Mouse (Mus musculus) gastrocnemius, adult 8-10 months (tissue): ENCODE data around the gene Emcn. TPM values are rescaled to one million over a fixed set of nuclear protein-coding genes. Genes with fewer than 3 reads are reported as not detected.

Experiments
- DNase-seq, 2 experiments: peaks; one replicate each; pipeline ENCODE4 v3.0.0; 2022; ENCODE audit warnings: low spot score in 2 of 2
- total RNA-seq, 4 experiments: library from RNA; stranded (reverse); gene quantifications; 2 replicates each; pipeline ENCODE4 v1.2.4; 2022

Gene Emcn
- total RNA-seq: 1 to 10 TPM; 6.9 to 9.8 (median 7.8) TPM

GRCm38 (mm10) chr3:137340938-137341337 lies at the start of gene Emcn:
Emcn (plus strand) TSS chr3:137341067.
- DNase-seq: no peak

- no peak for DNase-seq
Measured at GRCm38 (mm10) chr3:137293174-137293591, 47.7 kb upstream of the Emcn start.

DNA sequence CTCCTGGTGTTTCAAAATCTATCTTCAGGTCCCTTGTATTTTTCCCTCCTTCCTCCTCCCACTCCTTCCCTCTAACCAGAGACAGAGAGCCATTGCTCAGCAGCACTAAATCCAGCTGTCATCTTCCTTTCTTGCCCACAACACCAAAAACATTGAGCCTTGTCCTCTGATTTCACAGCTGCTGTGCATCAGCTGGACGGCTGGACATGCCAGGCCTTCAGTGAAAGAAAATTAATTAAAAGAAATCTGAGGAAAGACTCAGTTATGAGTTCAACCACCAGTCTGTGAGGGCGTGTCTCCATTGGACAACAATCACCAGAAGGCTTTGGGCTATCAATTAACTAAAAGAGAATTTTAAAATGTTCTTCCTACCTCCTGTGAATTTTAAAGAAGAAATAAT lies 42.6 kb upstream of the Emcn start:
- DNase-seq: no peak

DNA sequence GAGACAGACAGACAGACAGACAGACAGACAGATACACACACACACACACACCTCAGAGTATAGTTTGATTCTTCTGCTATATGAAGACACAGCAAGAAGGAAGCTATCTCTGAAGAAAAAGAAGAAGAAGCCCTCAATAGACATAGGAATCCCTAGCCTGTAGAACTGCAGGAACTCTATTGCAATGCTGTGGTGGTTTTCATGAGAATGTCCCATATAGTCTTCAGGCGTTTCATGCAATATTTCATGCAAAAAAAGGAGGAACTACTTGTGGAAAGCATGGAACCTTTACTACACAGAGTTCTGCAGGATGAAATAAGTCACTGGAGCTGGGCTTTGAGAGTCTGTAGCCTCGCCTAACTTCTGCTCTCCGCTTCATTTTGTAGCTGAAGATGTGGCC lies 40.7 kb upstream of the Emcn start:
- no peak for DNase-seq

DNA sequence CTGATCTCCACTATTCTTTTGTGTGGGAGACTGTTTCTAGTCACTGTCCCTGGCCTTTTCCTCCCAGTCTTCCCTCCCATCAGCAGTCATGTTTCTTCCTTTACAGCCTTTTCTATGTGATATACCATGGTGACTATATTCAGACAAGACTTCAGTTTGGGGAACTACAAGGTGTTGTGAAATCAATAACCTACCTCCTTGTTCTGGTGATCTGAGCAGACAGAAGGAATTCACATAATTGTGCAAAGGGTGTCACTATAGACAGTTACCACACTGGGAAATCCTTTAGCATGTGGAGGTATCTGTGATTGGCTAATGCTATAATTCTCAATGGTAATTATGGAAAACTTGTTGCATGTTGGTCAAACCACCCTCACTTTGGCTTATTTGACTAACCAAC lies 39.7 kb upstream of the Emcn start:
- no peak for DNase-seq

- no peak for DNase-seq
Measured at GRCm38 (mm10) chr3:137302804-137303203, 38.1 kb upstream of the Emcn start.

GRCm38 (mm10) chr3:137309959-137310358 lies 30.9 kb upstream of the Emcn start:
- no peak for DNase-seq

DNA sequence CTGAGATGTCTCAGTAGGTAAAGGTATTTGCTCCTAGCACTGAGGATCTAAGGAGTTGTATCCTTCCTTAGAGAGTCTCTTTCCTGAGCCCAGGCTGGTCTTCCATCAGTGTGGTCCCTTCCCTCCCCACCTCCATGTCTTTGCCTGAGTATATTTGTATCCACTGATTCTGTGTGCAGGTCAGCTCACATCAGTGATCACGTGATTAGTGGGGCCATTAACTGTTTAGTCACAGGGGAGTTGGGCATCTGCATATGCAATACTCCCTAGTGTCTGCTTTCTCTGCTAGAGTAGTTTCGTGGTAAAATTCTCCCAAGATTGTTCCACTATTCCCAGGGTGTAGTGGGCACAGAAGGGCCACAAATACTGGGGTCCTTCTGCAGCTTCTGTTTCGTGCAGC lies 28.3 kb upstream of the Emcn start:
- DNase-seq: no peak

GRCm38 (mm10) chr3:137313775-137314362 lies 27.0 kb upstream of the Emcn start:
- DNase-seq: no peak

- DNase-seq: no peak
Measured at GRCm38 (mm10) chr3:137318371-137318770, 22.5 kb upstream of the Emcn start.

DNA sequence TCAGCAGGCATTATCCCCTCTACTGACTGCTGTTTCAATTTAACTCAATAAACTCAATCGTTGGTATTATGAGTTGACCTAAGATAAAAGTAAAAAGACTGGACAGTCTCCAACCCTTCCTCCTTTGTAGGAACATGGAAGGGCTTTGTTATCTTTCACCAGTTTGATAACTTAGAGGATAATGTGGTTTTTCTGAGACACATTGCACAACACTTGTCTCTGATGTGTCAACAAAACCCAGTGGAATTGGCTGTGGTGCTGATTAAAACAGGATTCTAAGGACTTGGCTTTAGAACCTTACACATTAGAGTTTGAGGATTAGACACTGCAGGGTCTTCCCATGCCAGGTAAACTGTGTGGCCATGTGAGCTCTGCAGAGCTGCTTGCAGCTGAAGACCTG lies 20.9 kb upstream of the Emcn start:
- no peak for DNase-seq

DNA sequence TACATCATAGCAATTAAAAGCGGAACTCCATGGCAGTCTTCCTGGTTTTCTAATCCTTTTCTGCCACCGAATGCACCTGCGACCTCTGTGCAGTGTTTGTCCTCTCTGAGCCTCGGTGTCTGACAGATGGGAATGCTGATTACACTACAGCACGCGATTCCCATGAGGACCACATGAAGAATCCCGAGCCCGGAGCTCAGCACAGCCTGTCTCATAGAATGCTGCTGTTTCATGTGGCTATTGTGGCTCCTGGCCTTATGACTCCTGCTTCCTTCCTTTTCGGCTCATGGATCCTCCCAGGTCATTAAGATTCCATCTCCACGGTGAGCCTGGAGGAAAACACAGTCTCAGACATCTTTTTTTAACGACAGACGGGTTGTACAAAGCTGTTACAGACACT lies 18.6 kb upstream of the Emcn start:
- DNase-seq: no peak

DNA sequence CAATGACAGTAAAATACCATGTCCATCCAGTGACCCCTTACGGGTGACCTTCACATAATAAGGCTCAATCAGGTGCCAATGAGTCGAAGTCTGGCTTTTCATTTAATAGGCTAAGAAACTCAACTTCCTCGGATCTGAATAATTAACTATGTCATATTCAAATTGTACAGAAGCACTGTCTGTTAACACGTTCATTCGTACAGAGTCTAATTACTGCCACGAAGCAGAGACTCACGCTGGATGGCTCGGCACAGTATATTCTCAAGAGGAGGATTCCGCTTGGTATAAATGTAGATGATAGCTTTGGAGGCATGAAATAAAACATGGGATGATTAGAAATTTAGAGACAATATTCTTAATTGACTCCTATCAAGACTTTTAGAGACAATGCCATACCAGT lies 11.0 kb upstream of the Emcn start:
- no peak for DNase-seq

DNA sequence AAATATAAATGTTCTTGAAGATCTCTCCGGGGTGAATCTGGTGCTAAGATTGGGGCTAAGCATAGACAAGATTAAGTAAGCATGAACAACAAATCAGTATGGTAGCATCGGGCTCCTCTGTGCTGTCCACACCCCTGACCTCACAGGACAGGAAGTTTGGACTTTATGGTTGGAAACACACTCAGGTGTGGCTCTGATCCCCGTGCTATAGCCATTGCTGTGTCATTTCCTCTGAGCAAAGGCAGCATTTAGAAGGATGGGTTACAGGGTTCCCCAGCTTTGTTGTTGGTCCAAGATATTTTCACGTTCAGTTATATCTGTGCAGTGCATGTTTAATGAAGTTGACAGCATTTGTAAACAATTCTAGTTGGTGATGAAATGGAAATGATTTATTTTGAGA lies 9.9 kb upstream of the Emcn start:
- DNase-seq: no peak

GRCm38 (mm10) chr3:137332531-137332930 lies 8.3 kb upstream of the Emcn start:
- DNase-seq: no peak

DNA sequence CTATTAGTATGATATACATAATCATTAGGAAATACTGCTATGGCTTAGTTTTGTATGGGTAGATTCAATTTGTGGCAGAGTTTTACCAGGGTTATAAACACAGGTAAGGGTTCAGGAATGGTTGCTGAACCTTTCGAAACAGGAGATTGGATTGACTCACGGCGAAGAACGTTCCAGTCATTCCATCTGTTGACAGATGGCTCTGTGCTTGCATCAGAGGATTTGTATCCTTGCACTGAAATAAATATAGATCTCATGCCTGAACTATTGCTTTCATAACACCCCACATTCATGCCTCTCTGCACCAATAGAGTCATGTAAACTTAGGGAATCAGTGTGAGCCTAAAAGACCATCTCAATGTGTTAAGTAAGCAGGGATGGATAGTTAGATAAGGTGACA lies 4.9 kb upstream of the Emcn start:
- DNase-seq: no peak

- no peak for DNase-seq
Measured at GRCm38 (mm10) chr3:137343446-137343845, 2.6 kb downstream of the Emcn start.

- DNase-seq: no peak
Measured at GRCm38 (mm10) chr3:137351882-137352281, 11.0 kb downstream of the Emcn start.

- DNase-seq: no peak
Measured at GRCm38 (mm10) chr3:137356697-137357096, 15.8 kb downstream of the Emcn start.

GRCm38 (mm10) chr3:137367123-137367825 lies 26.4 kb downstream of the Emcn start:
- no peak for DNase-seq

DNA sequence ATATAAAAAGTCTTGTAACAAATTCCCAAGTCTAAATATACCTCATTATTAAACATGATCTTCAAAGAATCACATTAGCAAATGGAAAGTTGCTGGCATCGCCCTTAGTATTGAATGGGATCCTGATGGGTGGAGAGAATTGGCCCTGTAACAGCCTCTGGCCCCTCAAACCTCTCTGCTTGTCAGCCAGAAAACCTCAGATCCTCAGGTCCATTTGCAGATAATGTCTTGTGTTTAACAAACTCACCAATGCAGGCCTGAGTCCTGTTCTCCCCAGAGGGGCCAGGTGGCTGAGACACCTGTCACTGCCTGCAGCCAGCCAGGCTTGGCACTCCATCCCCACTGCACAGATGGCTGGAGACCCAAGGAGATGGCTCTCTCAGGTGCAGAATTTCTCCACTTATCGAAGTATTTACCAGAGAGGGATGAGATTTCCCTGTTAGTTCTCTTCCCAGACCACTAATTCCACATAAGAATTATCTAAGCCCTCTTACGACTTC lies 27.0 kb downstream of the Emcn start:
- no peak for DNase-seq

- DNase-seq: no peak
Measured at GRCm38 (mm10) chr3:137372854-137373253, 32.0 kb downstream of the Emcn start.

- no peak for DNase-seq
Measured at GRCm38 (mm10) chr3:137382311-137382710, 41.4 kb downstream of the Emcn start.
